Comparison of ENCODE assay signal across 8 mouse cellular contexts in the genomic region with DNA sequence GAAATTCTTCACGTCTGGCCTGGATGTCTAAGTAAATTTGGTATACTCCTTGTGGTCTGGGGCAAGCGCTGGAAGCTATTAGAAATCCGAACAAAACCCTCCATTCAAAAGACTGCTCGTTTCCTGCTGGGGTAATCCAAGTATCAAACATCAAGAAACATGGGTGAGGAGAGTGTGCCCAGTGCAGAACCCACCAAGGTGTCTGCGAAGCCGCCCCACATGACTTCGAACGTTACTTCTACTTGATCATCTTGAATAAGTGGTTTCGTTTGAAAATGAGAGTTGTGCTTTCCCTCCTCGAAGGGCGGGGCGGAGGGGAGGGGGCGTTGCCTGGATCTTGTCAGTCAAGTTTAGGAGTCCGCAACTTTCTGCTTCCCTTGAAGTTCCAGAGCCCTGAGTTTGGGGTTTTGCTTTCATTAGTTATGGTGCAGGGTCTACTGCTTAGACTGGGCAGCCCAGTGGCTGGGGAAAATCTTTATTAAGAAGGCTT.
DNase-seq lines count a peak whose midpoint lies in the region; ATAC-seq and TF ChIP-seq lines count a peak whose summit lies in the region.

No protein-coding gene starts in this region.

- WGBS in heart, embryonic 10.5 days, result 57% methylated on average over 14 of the region's 14 CpGs
- 14% methylated on average over 14 of the region's 14 CpGs for WGBS in forebrain, embryonic 16.5 days

- intact Hi-C loops in heart, postnatal 14 days (cut with DNase I), result no loop called here

- H3K27ac ChIP-seq in heart, embryonic 10.5 days, result peak overlapping the region; percentile 52; the same call in 1 of the 2 replicates
- H3K27ac ChIP-seq in forebrain, embryonic 16.5 days (ENCODE audit: low read length), result no peak overlapping the region

- no peak for TF ChIP-seq POLR2A in brain, embryonic 14.5 days (IDR thresholded peaks at IDR 0.05; ENCODE audit: borderline replicate concordance, extremely low read depth, insufficient read depth, insufficient read length, poor library complexity, severe bottlenecking)

- H3K9ac ChIP-seq in forebrain, embryonic 16.5 days (replicated peaks; ENCODE audit: low read depth, low read length), result no peak overlapping the region

- peaks cover 44% of the 10 kb centered on the region for H3K4me1 ChIP-seq in heart, embryonic 10.5 days
- H3K4me1 ChIP-seq in forebrain, embryonic 16.5 days (replicated peaks; ENCODE audit: control insufficient read depth, insufficient read depth, low read length), result peaks cover 2% of the 10 kb centered on the region; the same call in 1 of the 2 replicates

- peak; percentile 39 for ATAC-seq in forebrain, embryonic 16.5 days
- ATAC-seq in erythroid progenitor cell, adult 5-6 weeks (replicated peaks; ENCODE audit: low FRiP score, poor library complexity, severe bottlenecking), result no peak

- DNase-seq in heart, embryonic 10.5 days (ENCODE audit: low spot score), result no peak
- DNase-seq in heart, postnatal 14 days, result no peak
- DNase-seq in brain, embryonic 14.5 days (ENCODE audit: low read depth), result peak; percentile 67
- peak; percentile 16 for DNase-seq in lung, postnatal 14 days
- no peak for DNase-seq in spleen, postnatal 14 days (ENCODE audit: low spot score in 2 of 2)
- no peak for DNase-seq in B cell, adult 2 months

- no peaks in the 10 kb centered on the region; the same call in 1 of the 2 replicates for H3K27me3 ChIP-seq in heart, embryonic 10.5 days (ENCODE audit: insufficient read depth, poor library complexity, severe bottlenecking)
- H3K27me3 ChIP-seq in forebrain, embryonic 16.5 days (replicated peaks; ENCODE audit: control insufficient read depth, insufficient read depth, low read length), result no peaks in the 10 kb centered on the region

- H3K9me3 ChIP-seq in heart, embryonic 10.5 days, result no peaks in the 10 kb centered on the region
- no peaks in the 10 kb centered on the region for H3K9me3 ChIP-seq in forebrain, embryonic 16.5 days (ENCODE audit: control insufficient read depth, low read length)

- H3K4me3 ChIP-seq in heart, embryonic 10.5 days, result no peak overlapping the region
- peak overlapping the region; percentile 6 for H3K4me3 ChIP-seq in forebrain, embryonic 16.5 days (replicated peaks; ENCODE audit: low read length)

- H3K4me2 ChIP-seq in forebrain, embryonic 16.5 days (ENCODE audit: low read length), result peak overlapping the region; percentile 26

- H3K36me3 ChIP-seq in heart, embryonic 10.5 days, result no peaks in the 10 kb centered on the region
- no peaks in the 10 kb centered on the region for H3K36me3 ChIP-seq in forebrain, embryonic 16.5 days (ENCODE audit: control insufficient read depth, insufficient read depth)

- no peak for TF ChIP-seq CTCF in brain, embryonic 14.5 days (IDR thresholded peaks at IDR 0.05; ENCODE audit: borderline replicate concordance, extremely low read depth, insufficient read depth, insufficient read length)

Comparison
In these comparisons a context has a peak if more than half of its experiments do, and no peak if none do; other contexts are left out.
1. DNase-seq: peak in brain, embryonic 14.5 days (single experiment) and lung, postnatal 14 days (single experiment); none in heart, embryonic 10.5 days (single experiment), heart, postnatal 14 days (0 of 2), spleen, postnatal 14 days (0 of 2) and B cell, adult 2 months (0 of 2).